Mouse (Mus musculus): Measurements from ENCODE around the gene Runx1. TPM values are rescaled to one million over a fixed set of nuclear protein-coding genes. Genes with fewer than 3 reads are reported as not detected.
A peak's percentile ranks its signal among the peaks of the same experiment; 100 is the strongest.

Gene Runx1
- 10 to 100 TPM; 28.0 to 47.0 (median 44.5) TPM for polyA plus RNA-seq (2017; shearing (Covaris generic))

GRCm38 (mm10) chr16:92825908-92826650 is at the start of gene Runx1:
TSS of gene Runx1 (minus strand) at chr16:92826149.
- ATAC-seq: peak; percentile 74

- ATAC-seq: peak; percentile 63
Observed at GRCm38 (mm10) chr16:92874015-92874414, 48.1 kb upstream of the Runx1 start.

- no peak for ATAC-seq
Observed at GRCm38 (mm10) chr16:92871728-92872127, 45.8 kb upstream of the Runx1 start.

- ATAC-seq: no peak
Observed at GRCm38 (mm10) chr16:92868550-92868949, 42.6 kb upstream of the Runx1 start.

GRCm38 (mm10) chr16:92867261-92867935 is 41.4 kb upstream of the Runx1 start:
- peak; percentile 65 for ATAC-seq

- no peak for ATAC-seq
Observed at GRCm38 (mm10) chr16:92865314-92865713, 39.4 kb upstream of the Runx1 start.

GRCm38 (mm10) chr16:92864191-92864590 is 38.2 kb upstream of the Runx1 start:
- peak; percentile 73 for ATAC-seq

- ATAC-seq: no peak
Observed at GRCm38 (mm10) chr16:92863179-92863578, 37.2 kb upstream of the Runx1 start.

- no peak for ATAC-seq
Observed at GRCm38 (mm10) chr16:92862430-92862829, 36.5 kb upstream of the Runx1 start.

- no peak for ATAC-seq
Observed at GRCm38 (mm10) chr16:92861571-92861970, 35.6 kb upstream of the Runx1 start.

GRCm38 (mm10) chr16:92860649-92861048 is 34.7 kb upstream of the Runx1 start:
- ATAC-seq: no peak

GRCm38 (mm10) chr16:92856779-92857178 is 30.8 kb upstream of the Runx1 start:
- no peak for ATAC-seq

GRCm38 (mm10) chr16:92852276-92852675 is 26.3 kb upstream of the Runx1 start:
- no peak for ATAC-seq

GRCm38 (mm10) chr16:92850416-92850815 is 24.5 kb upstream of the Runx1 start:
- no peak for ATAC-seq

- ATAC-seq: no peak
Observed at GRCm38 (mm10) chr16:92847762-92848300, 21.9 kb upstream of the Runx1 start.

GRCm38 (mm10) chr16:92845244-92846225 is 19.6 kb upstream of the Runx1 start:
- ATAC-seq: no peak

- ATAC-seq: no peak
Observed at GRCm38 (mm10) chr16:92838709-92839108, 12.8 kb upstream of the Runx1 start.

- no peak for ATAC-seq
Observed at GRCm38 (mm10) chr16:92831341-92831740, 5.4 kb upstream of the Runx1 start.

- ATAC-seq: no peak
Observed at GRCm38 (mm10) chr16:92830479-92830878, 4.5 kb upstream of the Runx1 start.

- no peak for ATAC-seq
Observed at GRCm38 (mm10) chr16:92828308-92828862, 2.4 kb upstream of the Runx1 start.

- no peak for ATAC-seq
Observed at GRCm38 (mm10) chr16:92827663-92828307, 1.8 kb upstream of the Runx1 start.

GRCm38 (mm10) chr16:92826683-92827082 is 734 bp upstream of the Runx1 start:
- ATAC-seq: no peak
